Mouse (Mus musculus) MEL (cell line): ENCODE results near the gene Tmem35b. TPM values are rescaled to one million over a fixed set of nuclear protein-coding genes. Genes with fewer than 3 reads are reported as not detected.

Source experiments
- DNase-seq: peaks from one replicate; pipeline ENCODE4 v3.0.0; 2011; ENCODE audit warnings: low read depth, low spot score
- H3K27ac ChIP-seq: 2 replicates; pipeline ENCODE4 v1.5.1; 2012; ENCODE audit warnings: low read depth, mild to moderate bottlenecking, control low read depth, low read length, moderate library complexity; ENCODE audit not compliant: control insufficient read depth
- H3K27me3 ChIP-seq, 2 experiments: fragments of 150-350 bp in 1 of 2; sonication (generic) in 1 of 2; 2 replicates each; pipeline ENCODE4 v1.6.1; 2012; ENCODE audit warnings: low read length in 2 of 2, mild to moderate bottlenecking in 2 of 2, improper control_type of control experiment in 1 of 2, moderate library complexity in 1 of 2; ENCODE audit not compliant: insufficient read depth in 2 of 2, control insufficient read depth in 1 of 2
- H3K36me3 ChIP-seq, 2 experiments: 2 replicates each; pipeline ENCODE4 v1.6.1; 2012 to 2014; ENCODE audit warnings: low read length in 2 of 2, improper control_type of control experiment in 1 of 2, inconsistent platforms in 1 of 2, mild to moderate bottlenecking in 1 of 2; ENCODE audit not compliant: insufficient read depth in 2 of 2, control insufficient read depth in 1 of 2
- H3K4me1 ChIP-seq, 2 experiments: fragments of 150-350 bp in 1 of 2; sonication (generic) in 1 of 2; 2 replicates each; pipeline ENCODE4 v1.6.1; 2012; ENCODE audit warnings: low read length in 2 of 2, improper control_type of control experiment in 1 of 2, mild to moderate bottlenecking in 1 of 2; ENCODE audit not compliant: insufficient read depth in 2 of 2, control insufficient read depth in 1 of 2
- H3K4me3 ChIP-seq, 2 experiments: fragments of 150-350 bp in 1 of 2; sonication (generic) in 1 of 2; 2 replicates each; pipeline ENCODE4 v1.5.1; 2012; ENCODE audit warnings: low read depth in 2 of 2, low read length in 2 of 2, mild to moderate bottlenecking in 2 of 2, moderate library complexity in 2 of 2, control low read depth in 1 of 2, improper control_type of control experiment in 1 of 2; ENCODE audit not compliant: control insufficient read depth in 1 of 2, insufficient read depth in 1 of 2
- H3K79me2 ChIP-seq: 2 replicates; pipeline ENCODE4 v1.6.1; 2012; ENCODE audit warnings: mild to moderate bottlenecking, low read length, moderate library complexity; ENCODE audit not compliant: control insufficient read depth, poor library complexity, insufficient read depth
- H3K9ac ChIP-seq: 2 replicates; pipeline ENCODE4 v1.6.1; 2012; ENCODE audit warnings: low read depth, mild to moderate bottlenecking, control low read depth, low read length, moderate library complexity; ENCODE audit not compliant: control insufficient read depth, poor library complexity, severe bottlenecking
- H3K9me3 ChIP-seq: fragments of 150-350 bp; sonication (generic); replicated peaks from 2 replicates; pipeline ENCODE4 v1.6.1; 2012; ENCODE audit warnings: mild to moderate bottlenecking, low read length, improper control_type of control experiment, moderate library complexity; ENCODE audit not compliant: insufficient read depth
- BHLHE40 ChIP-seq: IDR thresholded peaks from 2 replicates; pipeline ENCODE4 v1.6.1; 2012; ENCODE audit warnings: low read depth, mild to moderate bottlenecking, inconsistent platforms, low read length, improper control_type of control experiment, borderline replicate concordance
- CHD2 ChIP-seq: IDR thresholded peaks from 2 replicates; pipeline ENCODE4 v1.6.1; 2011; ENCODE audit warnings: low read length, improper control_type of control experiment
- ELF1 ChIP-seq: IDR thresholded peaks from 2 replicates; pipeline ENCODE4 v1.6.1; 2014; ENCODE audit warnings: low read depth, mild to moderate bottlenecking, inconsistent platforms, low read length, improper control_type of control experiment, moderate library complexity
- GATA1 ChIP-seq: IDR thresholded peaks from 2 replicates; pipeline ENCODE4 v1.6.1; 2011; ENCODE audit warnings: low read depth, low read length, improper control_type of control experiment
- JUND ChIP-seq: IDR thresholded peaks from 2 replicates; pipeline ENCODE4 v1.6.1; 2011; ENCODE audit warnings: low read depth, mild to moderate bottlenecking, improper control_type of control experiment, low read length
- MAX ChIP-seq: IDR thresholded peaks from 2 replicates; pipeline ENCODE4 v1.6.1; 2011; ENCODE audit warnings: low read length, improper control_type of control experiment
- MAZ ChIP-seq: IDR thresholded peaks from 2 replicates; pipeline ENCODE4 v1.6.1; 2012; ENCODE audit warnings: low read depth, mild to moderate bottlenecking, inconsistent platforms, low read length, improper control_type of control experiment
- MEF2A ChIP-seq: IDR thresholded peaks from 2 replicates; pipeline ENCODE4 v1.6.1; 2014; ENCODE audit warnings: low read depth, mild to moderate bottlenecking, inconsistent platforms, low read length, improper control_type of control experiment; ENCODE audit not compliant: poor library complexity, insufficient replicate concordance, severe bottlenecking; ENCODE audit errors: extremely low read depth
- MXI1 ChIP-seq: IDR thresholded peaks from 2 replicates; pipeline ENCODE4 v1.6.1; 2011; ENCODE audit warnings: mild to moderate bottlenecking, low read depth, low read length, improper control_type of control experiment
- MYB ChIP-seq: IDR thresholded peaks from 2 replicates; pipeline ENCODE4 v1.6.1; 2011; ENCODE audit warnings: mild to moderate bottlenecking, low read depth, low read length, improper control_type of control experiment
- NRF1 ChIP-seq: IDR thresholded peaks from 2 replicates; pipeline ENCODE4 v1.6.1; 2014; ENCODE audit warnings: low read depth, mild to moderate bottlenecking, inconsistent platforms, low read length, improper control_type of control experiment, moderate library complexity; ENCODE audit not compliant: poor library complexity, insufficient read depth, severe bottlenecking
- POLR2A ChIP-seq, 2 experiments: IDR thresholded peaks; 2 replicates each; pipeline ENCODE4 v1.6.1; 2011 to 2012; ENCODE audit warnings: low read length in 2 of 2, mild to moderate bottlenecking in 2 of 2, control low read depth in 1 of 2, improper control_type of control experiment in 1 of 2, low read depth in 1 of 2, moderate library complexity in 1 of 2; ENCODE audit not compliant: control insufficient read depth in 1 of 2, insufficient read depth in 1 of 2, poor library complexity in 1 of 2
- POLR2AphosphoS2 ChIP-seq: IDR thresholded peaks from 2 replicates; pipeline ENCODE4 v1.6.1; 2011; ENCODE audit warnings: low read length, improper control_type of control experiment
- POLR2AphosphoS5 ChIP-seq: IDR thresholded peaks from 2 replicates; pipeline ENCODE4 v1.6.1; 2012; ENCODE audit warnings: low read depth, borderline replicate concordance, mild to moderate bottlenecking, inconsistent platforms, low read length, moderate library complexity, mixed read lengths
- SMC3 ChIP-seq: IDR thresholded peaks from 2 replicates; pipeline ENCODE4 v1.6.1; 2011; ENCODE audit warnings: low read depth, low read length, improper control_type of control experiment
- TAL1 ChIP-seq: IDR thresholded peaks from 2 replicates; pipeline ENCODE4 v1.6.1; 2012; ENCODE audit warnings: mild to moderate bottlenecking, inconsistent platforms, low read length, moderate library complexity, mixed read lengths
- TCF12 ChIP-seq: IDR thresholded peaks from 2 replicates; pipeline ENCODE4 v1.6.1; 2014; ENCODE audit warnings: low read depth, mild to moderate bottlenecking, inconsistent platforms, low read length, improper control_type of control experiment, moderate library complexity
- USF2 ChIP-seq, 2 experiments: IDR thresholded peaks; 2 replicates each; pipeline ENCODE4 v1.6.1; 2011 to 2012; ENCODE audit warnings: improper control_type of control experiment in 2 of 2, low read length in 2 of 2, borderline replicate concordance in 1 of 2, inconsistent platforms in 1 of 2, low read depth in 1 of 2, mild to moderate bottlenecking in 1 of 2; ENCODE audit not compliant: insufficient read depth in 1 of 2
- ZMIZ1 ChIP-seq: IDR thresholded peaks from 2 replicates; pipeline ENCODE4 v1.6.1; 2012; ENCODE audit warnings: low read depth, mild to moderate bottlenecking, inconsistent platforms, low read length, improper control_type of control experiment, moderate library complexity
- polyA plus RNA-seq, 2 experiments: library from polyadenylated mRNA; stranded (reverse) in 1 of 2; unstranded in 1 of 2; fragments of >175 nt in 1 of 2; fragments of >200 nt in 1 of 2; gene quantifications; 2 replicates each; pipeline versions ENCODE4 v1.2.1 to v1.2.4; 2012; ENCODE audit warnings: low replicate concordance in 2 of 2, low read depth in 1 of 2; ENCODE audit not compliant: insufficient read length in 2 of 2, insufficient read depth in 1 of 2, missing spikeins in 1 of 2
- total RNA-seq: library from RNA; depleted of rRNA; stranded (reverse); fragments of 300-350 nt; gene quantifications from 2 replicates; pipeline ENCODE4 v1.2.3, GENCODE M21; 2012

Tmem35b gene
- total and polyA plus RNA-seq, 3 experiments = 0.89 to 3.2 TPM; not detected in 1

DNA sequence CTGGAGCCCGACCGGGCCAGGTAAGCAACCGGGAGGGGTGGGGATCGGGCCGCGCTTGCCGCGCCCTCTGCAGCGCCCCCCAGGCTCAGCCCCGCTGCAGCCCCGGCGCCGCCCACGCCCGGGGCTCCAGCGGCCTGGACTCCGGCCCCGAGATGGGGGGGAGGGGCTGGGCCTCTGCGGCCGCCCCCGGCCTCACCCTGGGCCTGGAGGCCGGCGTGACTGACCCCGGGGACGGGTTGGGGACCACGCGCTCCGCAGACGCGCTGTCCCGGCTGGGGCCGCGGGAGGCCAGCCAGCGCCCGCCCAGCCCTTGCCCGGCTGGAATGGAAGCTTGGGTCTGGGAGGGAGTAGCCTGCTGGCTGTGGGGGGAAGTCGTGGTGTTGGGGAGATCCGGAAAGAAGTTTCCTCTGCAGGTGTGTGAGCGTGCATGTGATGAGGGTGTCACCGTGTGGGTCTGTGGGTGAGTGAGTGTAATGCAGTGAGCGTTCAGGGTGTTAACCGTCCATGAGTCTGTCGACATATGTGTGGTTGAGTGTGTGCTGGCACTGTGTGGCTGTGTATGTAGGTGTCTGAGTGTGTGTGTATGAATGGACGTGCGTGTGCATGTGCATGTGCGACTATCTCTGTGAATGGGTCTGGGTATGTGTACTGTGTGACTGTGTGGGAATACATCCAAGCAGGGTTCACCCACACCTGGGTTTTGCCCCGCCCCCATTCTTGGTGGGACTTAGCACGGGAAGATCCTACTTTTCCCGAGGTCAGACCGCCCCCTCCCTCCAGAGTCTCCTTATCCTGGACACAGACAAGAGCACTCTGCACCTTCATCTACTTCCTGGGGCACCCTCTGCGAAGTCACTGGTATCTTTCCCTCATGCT, 46.1 kb downstream of the Tmem35b start:
- no peak overlapping the region for H3K4me3 ChIP-seq
- no peaks in the 10 kb centered on the region for H3K27me3 ChIP-seq
- no peak for DNase-seq
- no peak overlapping the region for H3K9ac ChIP-seq
- H3K79me2 ChIP-seq = no peaks in the 10 kb centered on the region
- no peaks in the 10 kb centered on the region for H3K36me3 ChIP-seq
- H3K9me3 ChIP-seq = no peaks in the 10 kb centered on the region
- no peaks in the 10 kb centered on the region for H3K4me1 ChIP-seq
- H3K27ac ChIP-seq = no peak overlapping the region
- TF ChIP-seq TAL1 (no peak), POLR2AphosphoS2 (no peak), ELF1 (no peak), MXI1 (no peak)

DNA sequence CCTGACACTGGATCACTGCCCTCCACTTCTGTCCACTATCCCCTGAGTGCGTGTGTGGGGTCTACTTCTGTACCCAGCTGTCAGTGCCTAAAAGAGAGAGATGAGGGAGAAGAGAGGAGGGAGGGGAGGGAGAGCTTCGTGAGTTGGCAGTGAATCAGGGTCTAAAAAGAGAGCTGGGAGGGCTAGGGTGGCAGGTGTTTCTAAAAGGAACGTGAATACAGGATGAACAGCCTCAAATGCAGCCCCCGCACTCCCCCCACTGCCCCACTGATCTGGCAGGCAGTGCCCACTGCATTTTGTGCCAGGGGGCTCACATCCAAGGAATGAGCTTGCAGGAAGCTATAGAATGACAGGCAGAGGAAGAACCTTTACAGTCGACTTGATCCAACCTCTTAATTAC, 47.4 kb downstream of the Tmem35b start:
- Histone ChIP-seq H3K4me1 (no peaks in the 10 kb centered on the region), H3K36me3 (no peaks in the 10 kb centered on the region), H3K9me3 (no peaks in the 10 kb centered on the region), H3K27me3 (no peaks in the 10 kb centered on the region), H3K4me3 (no peak overlapping the region), H3K27ac (no peak overlapping the region), H3K9ac (no peak overlapping the region), H3K79me2 (no peaks in the 10 kb centered on the region)
- no peak for TF ChIP-seq JUND
- TF ChIP-seq MEF2A = no peak
- no peak for TF ChIP-seq POLR2AphosphoS5
- TF ChIP-seq NRF1 = no peak
- TF ChIP-seq USF2 (IDR thresholded peaks at IDR 0.05; ENCODE audit: borderline replicate concordance in 1 of 2, insufficient read depth in 1 of 2, low read depth in 1 of 2, low read length in 2 of 2) = no peak
- DNase-seq = no peak

DNA sequence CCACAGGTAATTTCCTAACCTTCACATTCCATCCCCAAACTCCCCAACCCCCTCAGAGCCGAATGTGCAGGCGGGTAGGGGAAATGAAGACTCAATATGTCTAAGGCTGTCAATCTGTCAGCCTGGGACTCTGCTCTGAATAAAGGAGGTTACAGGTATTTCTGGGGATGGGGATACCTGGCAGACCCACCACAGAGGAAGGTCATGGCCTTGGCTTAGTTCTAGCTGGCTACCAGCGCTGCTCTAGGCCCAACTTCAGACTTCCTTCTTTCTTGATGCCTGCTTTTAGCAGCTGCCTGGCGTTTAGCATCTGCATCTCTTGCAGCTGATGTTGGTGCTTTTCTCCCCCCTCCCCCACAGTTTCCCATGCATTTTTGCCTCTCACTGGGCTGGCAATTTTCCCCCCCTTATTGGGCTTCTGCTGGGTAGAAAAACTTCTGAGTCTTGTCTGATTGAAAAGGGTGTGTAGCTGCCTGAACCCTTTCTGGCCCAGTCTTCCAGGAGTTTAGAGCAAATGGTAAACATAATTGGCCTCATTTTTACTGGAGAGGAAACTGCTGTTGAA, 47.9 kb downstream of the Tmem35b start:
- H3K79me2 ChIP-seq = no peaks in the 10 kb centered on the region
- no peak overlapping the region for H3K27ac ChIP-seq
- no peaks in the 10 kb centered on the region for H3K4me1 ChIP-seq
- TF ChIP-seq SMC3 (no peak), MEF2A (no peak), POLR2A (IDR thresholded peaks at IDR 0.05; ENCODE audit: control insufficient read depth in 1 of 2, insufficient read depth in 1 of 2, low read depth in 1 of 2, low read length in 2 of 2, poor library complexity in 1 of 2) (no peak), GATA1 (no peak), TCF12 (no peak), CHD2 (no peak), POLR2AphosphoS5 (no peak), MYB (no peak), BHLHE40 (no peak), ZMIZ1 (no peak), MAX (no peak), MAZ (no peak), USF2 (IDR thresholded peaks at IDR 0.05; ENCODE audit: borderline replicate concordance in 1 of 2, insufficient read depth in 1 of 2, low read depth in 1 of 2, low read length in 2 of 2) (no peak), POLR2AphosphoS2 (no peak), ELF1 (no peak)
- H3K9me3 ChIP-seq = no peaks in the 10 kb centered on the region
- no peaks in the 10 kb centered on the region for H3K27me3 ChIP-seq
- no peak overlapping the region for H3K4me3 ChIP-seq
- no peak for DNase-seq
- no peaks in the 10 kb centered on the region for H3K36me3 ChIP-seq
- H3K9ac ChIP-seq = no peak overlapping the region
